Mouse (Mus musculus) left cerebral cortex, postnatal 25 days (tissue): ENCODE results near the gene Olfr574. TPM values are rescaled to one million over a fixed set of nuclear protein-coding genes. Genes with fewer than 3 reads are reported as not detected.

Source experiments
- total RNA-seq, 2 experiments: library from RNA; stranded (reverse); gene quantifications; 2 replicates each; pipeline ENCODE4 v1.2.3; 2021

Gene Olfr574
- total RNA-seq, 2 experiments from 2014 or later = not detected

Other genes with a start within 250 kb of the Olfr574 start
- under 1 TPM; 0.27 to 0.37 TPM for gene Olfr558, start 246.3 kb upstream of the Olfr574 start, total RNA-seq
- gene Olfr33, start 229.4 kb upstream of the Olfr574 start, total RNA-seq = not detected
- not detected for gene Olfr559, start 221.0 kb upstream of the Olfr574 start, total RNA-seq
- gene Olfr560, start 189.1 kb upstream of the Olfr574 start, total RNA-seq = under 1 TPM in 1 of 2 experiments, not detected in 1; 0.16 TPM
- gene Olfr78, start 189.0 kb upstream of the Olfr574 start, total RNA-seq = under 1 TPM; 0.57 to 0.92 TPM
- gene Olfr561, start 177.2 kb upstream of the Olfr574 start, total RNA-seq = not detected
- gene Olfr564, start 145.0 kb upstream of the Olfr574 start, total RNA-seq = not detected
- not detected for gene Olfr566, start 89.7 kb upstream of the Olfr574 start, total RNA-seq
- not detected for gene Olfr568, start 71.3 kb upstream of the Olfr574 start, total RNA-seq
- not detected for gene Olfr569, start 57.6 kb upstream of the Olfr574 start, total RNA-seq
- gene Olfr570, start 53.9 kb upstream of the Olfr574 start, total RNA-seq = not detected
- not detected for gene Olfr571, start 30.9 kb upstream of the Olfr574 start, total RNA-seq
- not detected for gene Olfr572, start 24.1 kb upstream of the Olfr574 start, total RNA-seq
- not detected for gene Olfr573-ps1, start 5.9 kb upstream of the Olfr574 start, total RNA-seq
- gene Olfr575, start 10.3 kb downstream of the Olfr574 start, total RNA-seq = not detected
- not detected for gene Olfr576, start 14.2 kb downstream of the Olfr574 start, total RNA-seq
- gene Olfr577, start 27.5 kb downstream of the Olfr574 start, total RNA-seq = not detected
- not detected for gene Olfr578, start 40.9 kb downstream of the Olfr574 start, total RNA-seq
- gene Olfr582, start 89.6 kb downstream of the Olfr574 start, total RNA-seq = not detected
- gene Olfr583, start 102.8 kb downstream of the Olfr574 start, total RNA-seq = not detected
- gene Olfr584, start 133.4 kb downstream of the Olfr574 start, total RNA-seq = not detected
- gene Olfr585, start 149.3 kb downstream of the Olfr574 start, total RNA-seq = not detected
- gene Olfr586, start 177.2 kb downstream of the Olfr574 start, total RNA-seq = not detected
- not detected for gene Olfr588-ps1, start 192.4 kb downstream of the Olfr574 start, total RNA-seq
- not detected for gene Olfr589, start 207.9 kb downstream of the Olfr574 start, total RNA-seq
- gene Olfr591, start 229.9 kb downstream of the Olfr574 start, total RNA-seq = not detected
- not detected for gene Olfr592, start 236.3 kb downstream of the Olfr574 start, total RNA-seq